Mouse (Mus musculus) heart, embryonic 13.5 days (tissue): ENCODE data around the gene Gm28729. TPM values are rescaled to one million over a fixed set of nuclear protein-coding genes. Genes with fewer than 3 reads are reported as not detected.

ENCODE experiments used
- ATAC-seq: fragments of 200-750 bp; cut with Nextera tagmentation; 2 replicates; pipeline ENCODE4 v1.8.0; 2017; ENCODE audit warnings: moderate TSS enrichment; ENCODE audit not compliant: insufficient number of reproducible peaks, low FRiP score, low TSS enrichment; ENCODE audit errors: extremely low read depth
- H3K27ac ChIP-seq: fragments of 300-500 bp; sonication (generic); replicated peaks from 2 replicates; pipeline ENCODE4 v1.5.1; 2015; ENCODE audit warnings: moderate library complexity, mild to moderate bottlenecking, inconsistent platforms
- H3K27me3 ChIP-seq: fragments of 300-500 bp; sonication (generic); replicated peaks from 2 replicates; pipeline ENCODE4 v1.6.1; 2015; ENCODE audit warnings: mild to moderate bottlenecking, inconsistent platforms
- H3K36me3 ChIP-seq: fragments of 300-500 bp; sonication (generic); 2 replicates; pipeline ENCODE4 v1.6.1; 2015; ENCODE audit warnings: mild to moderate bottlenecking, inconsistent platforms
- H3K4me1 ChIP-seq: fragments of 300-500 bp; sonication (generic); 2 replicates; pipeline ENCODE4 v1.6.1; 2015; ENCODE audit warnings: inconsistent platforms
- H3K4me2 ChIP-seq: fragments of 300-500 bp; sonication (generic); 2 replicates; pipeline ENCODE4 v1.6.1; 2015; ENCODE audit warnings: inconsistent platforms, mild to moderate bottlenecking, moderate library complexity
- H3K4me3 ChIP-seq: fragments of 300-500 bp; sonication (generic); 2 replicates; pipeline ENCODE4 v1.5.1; 2015; ENCODE audit warnings: moderate library complexity, mild to moderate bottlenecking, inconsistent platforms
- H3K9ac ChIP-seq: fragments of 300-500 bp; sonication (generic); 2 replicates; pipeline ENCODE4 v1.6.1; 2015; ENCODE audit warnings: inconsistent platforms, mild to moderate bottlenecking, moderate library complexity
- H3K9me3 ChIP-seq: fragments of 300-500 bp; sonication (generic); 2 replicates; pipeline ENCODE4 v1.6.1; 2016; ENCODE audit warnings: inconsistent platforms
- WGBS: fragments of 180-500 bp; shearing (Covaris S2); methylation state at CpG from one replicate; pipeline ENCODE4 v1.1.7; 2015; ENCODE audit warnings: mixed read lengths; 5-methylcytosine and 5-hydroxymethylcytosine counted together
- polyA plus RNA-seq: library from polyadenylated mRNA; unstranded; fragments of >200 nt; fragmentation: Nextera tagmentation; extraction: Ambion mirVana; gene quantifications from 2 replicates; pipeline ENCODE4 v1.2.1, GENCODE M21; 2015

Gm28729 gene
- polyA plus RNA-seq, 1 experiment from 2014 or later = not detected

DNA sequence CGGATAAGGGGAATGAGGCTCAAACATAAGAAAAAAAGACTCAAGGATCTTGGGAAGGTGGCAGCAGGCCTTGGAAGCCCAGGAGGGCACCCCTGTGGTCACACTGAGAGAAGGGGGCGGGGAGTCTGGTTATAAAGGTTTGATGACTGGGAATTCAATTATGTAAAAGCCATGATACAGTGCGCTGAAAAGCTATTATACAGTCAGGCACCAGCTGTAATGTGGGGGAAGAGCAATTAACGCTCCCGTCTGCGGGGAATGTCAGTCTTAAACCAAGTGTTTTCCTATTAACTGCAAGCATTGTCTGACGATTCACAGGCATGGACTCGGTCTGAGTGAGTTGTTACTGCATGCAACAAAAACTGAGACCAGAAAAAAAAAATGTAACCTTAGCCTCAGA lies 69.4 kb downstream of the Gm28729 start:
- Histone ChIP-seq H3K27ac (no peak overlapping the region), H3K4me3 (no peak overlapping the region), H3K27me3 (no peaks in the 10 kb centered on the region), H3K9me3 (0 out of 2 replicates have a peak, but pooled peaks cover 3% of the 10 kb centered on the region), H3K36me3 (peaks cover 3% of the 10 kb centered on the region; the same call in 1 of the 2 replicates), H3K9ac (no peak overlapping the region), H3K4me1 (peaks cover 11% of the 10 kb centered on the region), H3K4me2 (no peak overlapping the region)
- WGBS = 76% methylated on average over 8 of the region's 8 CpGs
- ATAC-seq = no peak

DNA sequence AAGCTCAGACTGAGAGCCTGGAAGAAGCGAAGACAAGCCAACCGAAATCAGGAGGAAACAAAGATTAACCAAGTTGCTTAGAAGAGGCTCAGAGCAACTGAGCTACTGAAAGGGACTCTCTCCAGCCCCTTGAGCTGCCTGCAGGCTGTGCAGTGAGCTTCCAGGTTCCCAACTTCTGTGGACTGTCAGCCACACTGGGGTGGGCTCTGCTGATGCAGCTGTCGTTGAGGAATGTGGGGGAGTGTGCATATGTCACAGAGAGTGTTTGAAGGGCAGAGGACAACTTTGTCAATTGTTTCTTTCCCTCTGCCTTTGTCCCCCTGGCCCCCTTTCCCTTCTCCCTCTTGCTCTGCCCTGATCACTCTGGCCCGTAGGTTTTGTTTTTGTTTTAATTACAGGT lies 72.1 kb downstream of the Gm28729 start:
- H3K4me3 ChIP-seq = no peak overlapping the region
- no peak overlapping the region for H3K4me2 ChIP-seq
- no peaks in the 10 kb centered on the region for H3K36me3 ChIP-seq
- peaks cover 13% of the 10 kb centered on the region for H3K4me1 ChIP-seq
- no peak overlapping the region for H3K9ac ChIP-seq
- H3K27me3 ChIP-seq = no peaks in the 10 kb centered on the region
- H3K9me3 ChIP-seq = 0 out of 2 replicates have a peak, but pooled peaks cover 3% of the 10 kb centered on the region
- no peak for ATAC-seq
- WGBS = 69% methylated on average over 4 of the region's 4 CpGs
- H3K27ac ChIP-seq = no peak overlapping the region

DNA sequence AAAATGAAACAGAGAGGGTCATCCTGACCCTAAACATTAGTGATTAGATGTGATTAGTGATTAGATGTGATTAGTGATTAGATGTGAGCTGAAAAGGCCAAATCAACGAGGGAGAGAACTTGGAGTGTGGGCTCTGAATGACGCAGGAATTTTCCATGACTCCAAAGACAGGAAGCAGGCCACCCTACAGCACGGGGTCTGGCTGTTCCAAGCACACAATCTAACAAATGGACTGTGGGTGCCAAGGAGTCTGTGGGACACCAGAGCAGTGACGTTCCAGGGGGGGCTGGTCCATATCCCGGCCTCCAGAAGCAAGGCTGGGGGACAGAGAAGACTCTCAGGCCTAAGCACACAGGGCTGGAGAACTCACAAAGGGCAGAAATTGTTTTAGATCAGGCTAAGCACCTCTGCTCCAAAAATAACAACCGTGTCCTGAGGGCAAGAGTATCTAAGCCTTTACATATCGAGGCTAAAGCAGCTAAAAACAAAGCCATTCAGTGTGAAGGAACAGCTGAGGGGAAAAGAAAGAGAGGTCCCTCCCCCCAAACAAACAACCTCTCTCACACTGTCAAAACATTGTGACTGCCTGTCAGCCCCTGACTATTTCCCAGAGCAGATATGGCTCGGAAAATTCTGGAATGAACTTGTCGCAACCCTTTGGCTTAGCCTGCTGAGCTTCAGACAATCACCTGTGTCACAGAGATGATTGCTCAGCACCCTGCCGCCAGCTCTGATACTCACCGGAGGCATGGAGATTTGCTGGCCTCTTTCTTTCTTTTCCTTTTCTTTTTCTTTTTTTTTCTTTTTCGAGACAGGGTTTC lies 74.0 kb downstream of the Gm28729 start:
- peak overlapping the region; percentile 56 for H3K9ac ChIP-seq
- peak; percentile 69 for ATAC-seq
- no peaks in the 10 kb centered on the region for H3K36me3 ChIP-seq
- 0 out of 2 replicates have a peak, but pooled peaks cover 3% of the 10 kb centered on the region for H3K9me3 ChIP-seq
- H3K4me2 ChIP-seq = 0 out of 2 replicates have a peak overlapping the region, but pooled peaks have one; percentile 1
- H3K4me1 ChIP-seq = peaks cover 13% of the 10 kb centered on the region
- H3K27me3 ChIP-seq = no peaks in the 10 kb centered on the region
- H3K4me3 ChIP-seq = no peak overlapping the region
- peak overlapping the region; percentile 84 for H3K27ac ChIP-seq
- WGBS = 24% methylated on average over 12 of the region's 12 CpGs

DNA sequence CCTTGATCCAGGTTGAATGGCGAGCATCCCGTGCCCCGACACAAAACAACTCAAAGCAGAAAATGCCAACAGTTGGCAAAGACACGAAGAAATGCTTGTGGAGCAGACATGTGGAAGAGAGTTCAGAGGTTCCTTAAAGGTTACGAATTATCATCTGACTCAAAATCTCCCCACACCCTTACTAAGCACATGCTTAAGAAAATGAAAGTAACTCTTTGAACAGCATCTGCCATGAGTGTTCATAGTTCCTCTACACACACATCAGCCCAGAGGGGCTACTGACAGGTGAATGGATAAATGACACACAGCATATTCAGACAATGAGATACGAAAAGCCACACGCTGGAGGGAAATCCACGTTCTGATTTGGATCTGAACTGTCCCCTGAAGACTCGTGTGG lies 75.5 kb downstream of the Gm28729 start:
- Histone ChIP-seq H3K27me3 (no peaks in the 10 kb centered on the region), H3K9ac (no peak overlapping the region), H3K36me3 (no peaks in the 10 kb centered on the region), H3K27ac (no peak overlapping the region), H3K9me3 (0 out of 2 replicates have a peak, but pooled peaks cover 3% of the 10 kb centered on the region), H3K4me3 (no peak overlapping the region), H3K4me1 (peaks cover 19% of the 10 kb centered on the region), H3K4me2 (no peak overlapping the region)
- WGBS = 85% methylated on average over 9 of the region's 9 CpGs
- no peak for ATAC-seq

DNA sequence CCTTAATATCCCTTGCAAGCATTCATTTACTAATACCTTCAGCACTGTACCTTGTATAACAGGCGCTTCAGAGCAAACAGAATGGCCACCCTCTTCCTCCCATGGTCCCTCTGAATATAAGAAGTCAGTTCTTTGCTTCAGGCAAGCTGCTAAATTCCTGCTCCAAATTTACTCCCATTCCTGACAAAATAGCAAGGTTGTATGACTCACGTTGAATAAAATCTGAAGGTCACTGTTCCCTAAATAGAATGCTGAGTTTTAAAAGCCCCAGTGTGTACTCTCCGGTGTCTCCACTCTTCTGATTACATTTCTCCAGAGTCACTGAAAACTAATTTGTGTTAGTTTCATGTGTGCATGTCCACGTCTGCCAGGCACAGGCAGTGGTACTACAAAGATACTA lies 79.7 kb downstream of the Gm28729 start:
- H3K27ac ChIP-seq = no peak overlapping the region
- no peaks in the 10 kb centered on the region for H3K27me3 ChIP-seq
- no peaks in the 10 kb centered on the region for H3K9me3 ChIP-seq
- no peaks in the 10 kb centered on the region for H3K36me3 ChIP-seq
- no peak overlapping the region for H3K9ac ChIP-seq
- no peak for ATAC-seq
- H3K4me1 ChIP-seq = peaks cover 5% of the 10 kb centered on the region; the same call in 1 of the 2 replicates
- WGBS = 42% methylated on average over 4 of the region's 4 CpGs
- H3K4me2 ChIP-seq = no peak overlapping the region
- H3K4me3 ChIP-seq = no peak overlapping the region

DNA sequence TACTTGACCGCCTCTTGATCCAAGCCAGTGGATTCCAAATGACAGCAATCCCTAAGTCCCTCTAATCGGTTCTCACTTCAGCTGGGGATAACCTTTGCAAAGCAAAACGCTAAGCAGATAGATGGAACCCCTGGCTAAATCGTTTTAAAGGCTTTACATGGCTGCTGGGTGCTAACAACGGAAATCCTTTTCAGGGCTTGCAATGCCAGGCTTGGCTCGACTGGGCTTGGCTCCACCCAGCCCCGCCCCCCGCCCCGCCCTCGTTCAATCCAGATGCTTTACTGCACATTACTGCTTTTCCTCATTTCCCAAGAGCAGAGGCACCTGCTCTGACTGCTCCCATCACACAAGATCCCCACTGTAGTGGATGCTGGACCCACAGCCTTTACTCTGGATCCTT lies 83.0 kb downstream of the Gm28729 start:
- 18% methylated on average over 10 of the region's 10 CpGs for WGBS

DNA sequence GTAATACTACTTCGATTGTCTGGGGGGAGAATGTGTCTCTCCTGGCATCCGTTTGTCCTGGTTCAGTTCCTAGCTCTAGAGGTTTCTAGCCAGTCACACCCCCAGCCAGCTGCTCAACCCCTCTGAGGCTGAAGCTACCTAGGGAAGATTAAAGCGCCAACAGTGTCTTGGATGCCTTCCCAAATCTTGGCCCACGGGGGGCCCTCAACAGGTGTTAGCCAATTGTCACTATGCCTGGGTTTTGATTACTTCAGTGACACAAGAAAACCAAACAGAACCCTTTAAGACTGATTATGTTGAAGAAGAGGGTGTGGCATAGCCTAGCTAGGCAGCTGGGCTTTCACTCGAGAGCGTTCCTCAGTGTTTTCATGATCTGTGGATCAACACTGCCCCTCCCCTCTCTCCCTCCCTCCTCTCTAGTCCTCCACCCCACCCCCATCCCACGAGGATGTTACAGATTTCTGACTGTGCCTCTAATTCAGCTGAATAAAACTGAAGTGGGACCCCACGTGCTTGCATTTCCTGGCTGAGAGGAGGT lies 86.7 kb downstream of the Gm28729 start:
- Histone ChIP-seq H3K4me3 (peak overlapping the region; percentile 54), H3K4me2 (peak overlapping the region; percentile 76), H3K9ac (peak overlapping the region; percentile 80), H3K27me3 (no peaks in the 10 kb centered on the region), H3K9me3 (no peaks in the 10 kb centered on the region), H3K36me3 (no peaks in the 10 kb centered on the region), H3K27ac (peak overlapping the region; percentile 87), H3K4me1 (peaks cover 39% of the 10 kb centered on the region)
- no peak; the same call in 1 of the 2 replicates for ATAC-seq
- WGBS = 8% methylated on average over 8 of the region's 8 CpGs

More for the DNA sequence above, 83.0 kb downstream of the Gm28729 start:
- no peak overlapping the region for H3K9ac ChIP-seq
- H3K4me3 ChIP-seq = no peak overlapping the region
- H3K4me1 ChIP-seq = peaks cover 22% of the 10 kb centered on the region
- H3K4me2 ChIP-seq = no peak overlapping the region
- no peaks in the 10 kb centered on the region for H3K36me3 ChIP-seq
- H3K27me3 ChIP-seq = no peaks in the 10 kb centered on the region
- ATAC-seq = no peak
- no peak overlapping the region for H3K27ac ChIP-seq
- H3K9me3 ChIP-seq = no peaks in the 10 kb centered on the region

DNA sequence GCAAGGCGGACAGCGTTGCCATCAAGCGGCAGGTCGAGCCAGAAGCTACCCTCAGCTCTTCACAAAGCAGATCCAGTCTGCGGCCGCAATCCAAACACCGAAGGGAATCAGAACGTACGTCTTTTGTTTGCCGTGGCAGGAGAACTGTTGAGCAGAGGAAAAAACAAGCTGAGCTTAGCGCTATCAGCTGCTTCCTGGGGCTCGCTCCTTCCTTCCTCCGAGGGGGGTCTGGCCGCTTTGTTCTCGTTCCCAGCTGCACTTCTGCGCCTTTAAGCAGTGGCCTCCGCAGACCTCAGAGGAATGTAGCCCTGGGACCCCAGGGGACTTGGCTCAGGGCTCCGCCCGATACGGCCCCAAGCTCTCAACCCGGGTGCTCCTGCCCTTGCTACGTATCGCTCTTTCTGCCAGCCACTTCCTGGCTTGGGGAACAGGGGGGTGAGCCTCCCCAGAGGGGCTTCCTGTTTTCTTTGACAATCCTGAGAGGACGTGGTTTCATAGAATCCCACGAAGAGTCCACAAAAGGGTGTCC lies 87.2 kb downstream of the Gm28729 start:
- Histone ChIP-seq H3K27me3 (no peaks in the 10 kb centered on the region), H3K9ac (peak overlapping the region; percentile 80), H3K4me1 (peaks cover 39% of the 10 kb centered on the region), H3K27ac (peak overlapping the region; percentile 87), H3K36me3 (no peaks in the 10 kb centered on the region), H3K4me3 (peak overlapping the region; percentile 54), H3K9me3 (no peaks in the 10 kb centered on the region), H3K4me2 (peak overlapping the region; percentile 76)
- ATAC-seq = peak; percentile 49; the same call in 1 of the 2 replicates
- WGBS = 2% methylated on average over 25 of the region's 25 CpGs

DNA sequence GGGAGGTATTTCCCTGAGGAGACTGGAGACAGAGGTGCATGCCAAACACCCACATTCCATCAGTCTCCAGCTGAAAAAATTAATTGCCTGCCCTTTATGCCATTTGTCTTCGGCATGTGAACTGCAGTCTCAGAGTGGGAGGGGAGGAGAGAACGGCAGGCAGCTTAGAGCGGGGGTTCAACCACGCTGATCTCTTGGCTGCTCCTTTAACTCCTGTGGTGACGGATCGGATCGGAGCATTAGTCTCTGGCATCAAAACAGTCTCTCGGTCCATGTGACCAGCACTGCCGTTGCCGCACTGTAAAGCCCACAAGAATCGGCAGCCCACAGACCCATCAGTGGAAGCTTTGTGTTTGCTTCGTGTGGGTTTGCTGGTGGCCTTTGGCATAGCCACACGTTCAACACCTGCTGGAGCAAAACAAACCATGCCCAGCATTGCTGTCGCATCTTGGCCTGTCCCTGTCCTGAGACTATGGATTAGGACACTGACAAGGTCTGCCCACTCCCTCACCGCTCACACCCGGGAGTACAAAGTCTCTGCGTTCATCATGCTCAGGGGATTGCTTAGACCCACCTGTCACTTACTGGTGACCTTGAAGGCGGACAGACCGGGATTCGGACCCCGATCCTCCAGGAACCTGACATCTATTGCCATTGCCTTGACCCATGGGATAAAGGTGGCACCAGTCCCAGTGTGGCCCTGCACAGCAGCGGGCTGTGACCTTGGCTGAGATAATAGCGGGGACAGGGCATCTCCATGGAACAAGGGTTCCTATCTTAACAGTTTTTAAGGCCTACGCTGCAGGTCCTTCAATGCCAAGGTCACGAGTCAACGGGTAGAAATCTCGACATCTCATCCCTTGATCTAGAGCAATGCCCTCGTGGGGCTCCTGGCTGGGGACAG lies 87.9 kb downstream of the Gm28729 start:
- peak overlapping the region; percentile 76 for H3K4me2 ChIP-seq
- peak overlapping the region; percentile 80 for H3K9ac ChIP-seq
- peak overlapping the region; percentile 87 for H3K27ac ChIP-seq
- peak overlapping the region; percentile 54 for H3K4me3 ChIP-seq
- H3K9me3 ChIP-seq = no peaks in the 10 kb centered on the region
- no peaks in the 10 kb centered on the region for H3K36me3 ChIP-seq
- ATAC-seq = peak; percentile 23; the same call in 1 of the 2 replicates
- no peaks in the 10 kb centered on the region for H3K27me3 ChIP-seq
- 10% methylated on average over 28 of the region's 28 CpGs for WGBS
- H3K4me1 ChIP-seq = peaks cover 39% of the 10 kb centered on the region
